Mouse (Mus musculus): ENCODE data around the gene Pde8b.

DNA sequence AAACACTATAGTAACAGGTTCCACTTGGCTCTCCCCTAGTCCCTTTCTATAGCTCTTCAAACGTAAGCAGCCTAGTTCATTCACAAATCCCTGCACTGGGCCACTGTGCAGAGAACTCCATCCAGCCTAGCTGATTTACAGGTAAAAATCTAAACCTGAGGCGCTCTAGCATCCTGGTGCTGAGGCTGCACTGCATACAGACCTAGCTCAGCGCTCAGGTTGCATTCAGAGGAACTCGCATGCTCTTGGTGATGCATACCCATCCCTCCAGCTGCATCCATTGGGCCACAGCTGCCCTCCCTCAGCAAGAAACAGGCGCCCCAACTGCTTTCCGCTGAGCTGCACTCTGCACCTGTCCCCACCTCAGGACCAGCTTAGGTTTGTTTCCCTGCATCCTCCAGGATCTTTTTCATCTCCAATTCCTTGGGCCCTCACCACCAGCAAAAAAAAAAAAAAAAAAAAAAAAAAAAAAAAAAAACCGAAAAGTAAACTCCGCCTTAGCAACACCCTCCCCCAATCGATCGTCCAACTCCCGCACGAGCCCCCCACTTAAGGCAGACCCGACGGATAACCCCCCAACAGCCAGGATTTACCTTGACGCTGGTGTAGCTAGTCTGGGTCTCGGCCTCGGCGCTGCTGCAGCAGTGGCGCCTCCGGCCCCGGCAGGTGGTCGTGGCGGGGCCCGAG lies 28.1 kb downstream of the Pde8b start:
- TF ChIP-seq EP300 (optimal IDR thresholded peaks at IDR 0.05) (no peak), CTCF (IDR thresholded peaks at IDR 0.05; ENCODE audit: low read depth) (no peak)

All from stomach, postnatal 0 days (tissue).